In the genomic region with DNA sequence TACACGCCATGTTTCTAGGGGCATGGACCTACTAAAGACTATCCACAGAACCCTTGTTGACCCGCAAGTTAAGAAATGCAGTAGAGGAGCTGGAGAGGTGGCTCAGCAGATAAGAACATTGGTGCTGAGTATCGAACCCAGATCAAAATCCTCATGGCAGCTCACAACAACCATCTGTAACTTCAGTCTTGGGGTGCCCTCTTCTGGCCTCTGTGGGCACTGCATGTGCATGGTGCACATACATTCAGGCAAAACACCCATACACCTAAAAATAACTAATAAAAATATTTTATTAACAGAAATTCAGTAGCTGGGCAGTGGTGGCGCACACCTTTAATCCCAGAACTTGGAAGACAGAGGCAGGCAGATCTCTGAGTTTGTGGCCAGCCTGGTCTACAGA, we compare ENCODE assay signal across 9 mouse cellular contexts. TPM values are rescaled to one million over a fixed set of nuclear protein-coding genes. Genes with fewer than 3 reads are reported as not detected.
DNase-seq lines count a peak whose midpoint lies in the region; ATAC-seq lines count a peak whose summit lies in the region.
"Had no signal": no experiment of that assay in that cellular context is flagged by ENCODE, and none has a peak within 500 bp of the region (broad histone marks: within the 10 kb centered on the region; RNA-seq: fewer than 3 reads in every experiment).

No protein-coding gene starts in this region.

- peak; percentile 76 for DNase-seq in forebrain, embryonic 11.5 days (ENCODE audit: low spot score)
- peak; percentile 53 for DNase-seq in midbrain, embryonic 10.5 days (ENCODE audit: low spot score)
- DNase-seq in embryo, embryonic 10 days (ENCODE audit: low spot score) = peak; percentile 58
- peak; percentile 68 for DNase-seq in retina, postnatal 1 day
- DNase-seq in adipocyte (ENCODE audit: low spot score) = no peak
- DNase-seq in heart, embryonic 10.5 days (ENCODE audit: low spot score) = no peak

- H3K9ac ChIP-seq in forebrain, embryonic 11.5 days (ENCODE audit: low read length) = no peak overlapping the region
- no peak overlapping the region for H3K9ac ChIP-seq in forebrain, embryonic 15.5 days (replicated peaks)
- no peak overlapping the region for H3K9ac ChIP-seq in midbrain, embryonic 15.5 days
- H3K9ac ChIP-seq: hindbrain, embryonic 15.5 days had no signal

- H3K4me1 ChIP-seq in forebrain, embryonic 11.5 days (replicated peaks; ENCODE audit: control insufficient read depth, insufficient read depth, low read length) = peaks cover 7% of the 10 kb centered on the region; the same call in 1 of the 2 replicates
- peaks cover 15% of the 10 kb centered on the region for H3K4me1 ChIP-seq in forebrain, embryonic 15.5 days
- peaks cover 22% of the 10 kb centered on the region for H3K4me1 ChIP-seq in midbrain, embryonic 10.5 days
- peaks cover 8% of the 10 kb centered on the region for H3K4me1 ChIP-seq in midbrain, embryonic 15.5 days
- peaks cover 59% of the 10 kb centered on the region for H3K4me1 ChIP-seq in heart, embryonic 10.5 days

- no peaks in the 10 kb centered on the region for H3K36me3 ChIP-seq in forebrain, embryonic 11.5 days (ENCODE audit: control insufficient read depth, insufficient read depth, low read length)
- no peaks in the 10 kb centered on the region for H3K36me3 ChIP-seq in forebrain, embryonic 15.5 days
- no peaks in the 10 kb centered on the region for H3K36me3 ChIP-seq in midbrain, embryonic 10.5 days
- H3K36me3 ChIP-seq in midbrain, embryonic 15.5 days (replicated peaks) = no peaks in the 10 kb centered on the region
- peaks cover 68% of the 10 kb centered on the region for H3K36me3 ChIP-seq in heart, embryonic 10.5 days
- H3K36me3 ChIP-seq: hindbrain, embryonic 15.5 days had no signal

- H3K27ac ChIP-seq in forebrain, embryonic 11.5 days (ENCODE audit: low read depth, low read length) = no peak overlapping the region
- no peak overlapping the region for H3K27ac ChIP-seq in forebrain, embryonic 15.5 days (replicated peaks)
- H3K27ac ChIP-seq in midbrain, embryonic 10.5 days (replicated peaks) = no peak overlapping the region
- H3K27ac ChIP-seq in midbrain, embryonic 15.5 days = no peak overlapping the region
- H3K27ac ChIP-seq in heart, embryonic 10.5 days = no peak overlapping the region
- H3K27ac ChIP-seq: hindbrain, embryonic 15.5 days had no signal

- no peaks in the 10 kb centered on the region for H3K9me3 ChIP-seq in forebrain, embryonic 11.5 days (ENCODE audit: control insufficient read depth, low read length)
- H3K9me3 ChIP-seq in forebrain, embryonic 15.5 days = no peaks in the 10 kb centered on the region
- H3K9me3 ChIP-seq in midbrain, embryonic 10.5 days (replicated peaks) = no peaks in the 10 kb centered on the region
- H3K9me3 ChIP-seq in midbrain, embryonic 15.5 days = no peaks in the 10 kb centered on the region
- no peaks in the 10 kb centered on the region for H3K9me3 ChIP-seq in heart, embryonic 10.5 days
- H3K9me3 ChIP-seq: hindbrain, embryonic 15.5 days had no signal

- H3K4me2 ChIP-seq in forebrain, embryonic 11.5 days (ENCODE audit: low read depth, low read length, severe bottlenecking) = no peak overlapping the region
- no peak overlapping the region for H3K4me2 ChIP-seq in forebrain, embryonic 15.5 days (replicated peaks)
- no peak overlapping the region for H3K4me2 ChIP-seq in midbrain, embryonic 15.5 days
- H3K4me2 ChIP-seq: hindbrain, embryonic 15.5 days had no signal

- no peak overlapping the region for H3K4me3 ChIP-seq in forebrain, embryonic 11.5 days (ENCODE audit: low read depth, low read length)
- no peak overlapping the region for H3K4me3 ChIP-seq in forebrain, embryonic 15.5 days
- no peak overlapping the region for H3K4me3 ChIP-seq in midbrain, embryonic 10.5 days
- H3K4me3 ChIP-seq in midbrain, embryonic 15.5 days = no peak overlapping the region
- H3K4me3 ChIP-seq in heart, embryonic 10.5 days = no peak overlapping the region
- H3K4me3 ChIP-seq: hindbrain, embryonic 15.5 days had no signal

- ATAC-seq in forebrain, embryonic 11.5 days (replicated peaks; ENCODE audit: low FRiP score) = no peak
- ATAC-seq in forebrain, embryonic 15.5 days (replicated peaks) = no peak
- no peak for ATAC-seq in midbrain, embryonic 15.5 days (replicated peaks)

- WGBS in forebrain, embryonic 11.5 days = 83% methylated on average over 4 of the region's 4 CpGs
- WGBS in forebrain, embryonic 15.5 days = 90% methylated on average over 4 of the region's 4 CpGs
- WGBS in midbrain, embryonic 10.5 days = 86% methylated on average over 4 of the region's 4 CpGs
- WGBS in midbrain, embryonic 15.5 days = 85% methylated on average over 4 of the region's 4 CpGs
- 89% methylated on average over 4 of the region's 4 CpGs for WGBS in heart, embryonic 10.5 days

- peaks cover 19% of the 10 kb centered on the region for H3K27me3 ChIP-seq in forebrain, embryonic 11.5 days (ENCODE audit: control insufficient read depth, insufficient read depth, low read length)
- H3K27me3 ChIP-seq in forebrain, embryonic 15.5 days = peaks cover 30% of the 10 kb centered on the region
- peaks cover 31% of the 10 kb centered on the region for H3K27me3 ChIP-seq in midbrain, embryonic 10.5 days (ENCODE audit: low read depth, poor library complexity, severe bottlenecking)
- peaks cover 25% of the 10 kb centered on the region for H3K27me3 ChIP-seq in midbrain, embryonic 15.5 days (replicated peaks)
- H3K27me3 ChIP-seq in heart, embryonic 10.5 days (ENCODE audit: insufficient read depth, poor library complexity, severe bottlenecking) = peaks cover 18% of the 10 kb centered on the region

RNA-seq across cellular contexts. Expression of gene Jph2, which starts 54.1 kb away (rescaled TPM):
- polyA plus RNA-seq in forebrain, embryonic 11.5 days (2014; fragmentation: Nextera tagmentation; extraction: Ambion mirVana) = 0.08 and 0.25 TPM in 2 replicates
- 0.22 and 0.25 TPM in 2 replicates for polyA plus RNA-seq in forebrain, embryonic 15.5 days (2015; fragmentation: Nextera tagmentation; extraction: Ambion mirVana)
- polyA plus RNA-seq in midbrain, embryonic 10.5 days (2016; fragmentation: Nextera tagmentation; extraction: Ambion mirVana) = 0.32 and 0.59 TPM in 2 replicates
- polyA plus RNA-seq in midbrain, embryonic 15.5 days (2015; fragmentation: Nextera tagmentation; extraction: Ambion mirVana) = 0.93 and 0.94 TPM in 2 replicates
- polyA plus RNA-seq in heart, embryonic 10.5 days (2016; fragmentation: Nextera tagmentation; extraction: Ambion mirVana) = 32.5 and 43.7 TPM in 2 replicates

Comparison
In these comparisons a context has a peak if more than half of its experiments do, and no peak if none do; other contexts are left out.
1. DNase-seq: peak in forebrain, embryonic 11.5 days (single experiment), midbrain, embryonic 10.5 days (single experiment), embryo, embryonic 10 days (single experiment) and retina, postnatal 1 day (single experiment); none in adipocyte (single experiment) and heart, embryonic 10.5 days (single experiment).
2. RNA of gene Jph2, which starts 54.1 kb away (polyA plus RNA-seq): 32.5 to 43.7 TPM in heart, embryonic 10.5 days; 0.93 to 0.94 TPM in midbrain, embryonic 15.5 days, 0.32 to 0.59 TPM in midbrain, embryonic 10.5 days, 0.22 to 0.25 TPM in forebrain, embryonic 15.5 days and 0.08 to 0.25 TPM in forebrain, embryonic 11.5 days; every median in the first group is over 10 times any median in the second.